Mouse (Mus musculus): Measurements from ENCODE around the gene Ddx5.

DNA sequence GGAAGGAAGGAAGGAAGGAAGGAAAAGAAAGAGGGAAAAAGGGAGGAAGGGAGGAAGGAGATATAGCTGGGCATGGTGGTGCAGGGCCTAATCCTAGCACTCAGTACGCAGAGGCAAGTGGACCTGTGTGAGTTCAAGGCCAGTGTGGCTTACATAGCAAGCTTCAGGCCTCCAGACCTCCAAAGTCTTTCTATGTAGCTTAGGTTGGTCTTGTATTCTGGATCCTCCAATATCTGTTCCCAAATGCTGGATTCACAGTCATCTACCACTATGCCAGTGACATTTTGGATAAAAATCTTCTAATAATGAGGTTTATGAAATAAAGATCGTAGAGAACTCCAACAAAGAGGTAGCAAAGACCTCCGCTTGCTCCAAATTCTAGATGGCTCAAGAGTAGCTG, 47.2 kb downstream of the Ddx5 start:
- TF ChIP-seq GATA1 (IDR thresholded peaks at IDR 0.05; ENCODE audit: low read length): no peak
- no peak for TF ChIP-seq TAL1 (IDR thresholded peaks at IDR 0.05; ENCODE audit: low read length)
